Mouse (Mus musculus) testis, adult 2 months (tissue): Measurements from ENCODE around the gene Bcl2a1b.
"Not testable (repeated sequence)": the region's sequence is repeated elsewhere in the genome, so short reads cannot be mapped to it uniquely, and the experiment has no call there.

ENCODE experiments used
- CTCF ChIP-seq: fragments of 200-500 bp; IDR thresholded peaks from 2 replicates; pipeline ENCODE4 v1.5.1; 2012; ENCODE audit warnings: low read depth, mild to moderate bottlenecking, inconsistent platforms, low read length, moderate library complexity; ENCODE audit not compliant: control insufficient read depth, insufficient read depth, insufficient replicate concordance
- POLR2A ChIP-seq: fragments of 200-500 bp; IDR thresholded peaks from 2 replicates; pipeline ENCODE4 v1.6.1; 2012; ENCODE audit warnings: low read depth, mild to moderate bottlenecking, inconsistent platforms, low read length, moderate library complexity; ENCODE audit not compliant: control insufficient read depth

- not testable (repeated sequence) for TF ChIP-seq CTCF, POLR2A
Measured at GRCm38 (mm10) chr9:89237131-89237530, 38.1 kb downstream of the Bcl2a1b start.
